ENCODE assay signal across 8 mouse cellular contexts in genomic region chr11:117969100-117969944, GRCm38 (mm10). TPM values are rescaled to one million over a fixed set of nuclear protein-coding genes. Genes with fewer than 3 reads are reported as not detected.
DNase-seq lines count a peak whose midpoint lies in the region; ATAC-seq and TF ChIP-seq lines count a peak whose summit lies in the region.

No protein-coding gene starts in this region.

- no peak for TF ChIP-seq CTCF in cerebellum, adult 2 months (IDR thresholded peaks at IDR 0.05; ENCODE audit: borderline replicate concordance, insufficient read depth, low read depth, low read length)
- no peak for TF ChIP-seq CTCF in forebrain, postnatal 0 days (IDR thresholded peaks at IDR 0.05; ENCODE audit: low read depth)
- TF ChIP-seq CTCF in lung, embryonic 14.5 days (IDR thresholded peaks at IDR 0.05; ENCODE audit: low read depth), result no peak
- no peak for TF ChIP-seq CTCF in olfactory bulb, adult 2 months (IDR thresholded peaks at IDR 0.05; ENCODE audit: insufficient read depth, low read depth, low read length)

- peak; percentile 84 for DNase-seq in MEL-GATA-1-ER (ENCODE audit: extremely low read depth, low read depth)
- DNase-seq in cerebellum, adult 2 months, result peak; percentile 65 to 73
- peak; percentile 90 for DNase-seq in forebrain, postnatal 0 days
- peak; percentile 98 for DNase-seq in heart, postnatal 4 days
- peak; percentile 82 to 86 for DNase-seq in layer of hippocampus, adult 8-10 months (ENCODE audit: low spot score in 2 of 2)
- peak; percentile 98 for DNase-seq in lung, embryonic 14.5 days
- peak; percentile 72 to 76 for DNase-seq in thymus, postnatal 10 days (ENCODE audit: low spot score in 2 of 2)

- H3K9me3 ChIP-seq in forebrain, postnatal 0 days (ENCODE audit: low read length), result no peaks in the 10 kb centered on the region
- no peaks in the 10 kb centered on the region for H3K9me3 ChIP-seq in lung, embryonic 14.5 days (ENCODE audit: low read depth, low read length)

- no peaks in the 10 kb centered on the region for H3K27me3 ChIP-seq in cerebellum, adult 2 months (ENCODE audit: control insufficient read depth, insufficient read depth, low read length)
- no peaks in the 10 kb centered on the region for H3K27me3 ChIP-seq in forebrain, postnatal 0 days (ENCODE audit: insufficient read depth, low read length)
- 0 out of 2 replicates have a peak, but pooled peaks cover 12% of the 10 kb centered on the region for H3K27me3 ChIP-seq in lung, embryonic 14.5 days (ENCODE audit: insufficient read depth, low read length)

- TF ChIP-seq POLR2A in cerebellum, adult 2 months (IDR thresholded peaks at IDR 0.05; ENCODE audit: borderline replicate concordance, insufficient read depth, low read length), result no peak
- TF ChIP-seq POLR2A in olfactory bulb, adult 2 months (IDR thresholded peaks at IDR 0.05; ENCODE audit: insufficient read depth, low read depth, low read length), result 0 out of 2 replicates have a peak, but pooled peaks have one; percentile 20

- peak overlapping the region; percentile 51 for H3K4me3 ChIP-seq in cerebellum, adult 2 months (replicated peaks; ENCODE audit: insufficient read depth, low read depth, low read length)
- H3K4me3 ChIP-seq in forebrain, postnatal 0 days (ENCODE audit: low read depth, low read length), result peak overlapping the region; percentile 62
- peak overlapping the region; percentile 73 for H3K4me3 ChIP-seq in lung, embryonic 14.5 days (ENCODE audit: low read depth, low read length)
- H3K4me3 ChIP-seq in olfactory bulb, adult 2 months (ENCODE audit: insufficient read depth, low read depth, low read length), result peak overlapping the region; percentile 56

- peaks cover 16% of the 10 kb centered on the region for H3K4me1 ChIP-seq in cerebellum, adult 2 months (ENCODE audit: control insufficient read depth, insufficient read depth, low read length)
- peaks cover 17% of the 10 kb centered on the region for H3K4me1 ChIP-seq in forebrain, postnatal 0 days (ENCODE audit: insufficient read depth)
- peaks cover 29% of the 10 kb centered on the region for H3K4me1 ChIP-seq in lung, embryonic 14.5 days (ENCODE audit: insufficient read depth)
- H3K4me1 ChIP-seq in olfactory bulb, adult 2 months (ENCODE audit: control insufficient read depth, insufficient read depth, low read length), result peaks cover 43% of the 10 kb centered on the region

- ATAC-seq in forebrain, postnatal 0 days, result peak; percentile 89
- ATAC-seq in lung, embryonic 14.5 days (ENCODE audit: insufficient read depth), result peak; percentile 96

- H3K4me2 ChIP-seq in forebrain, postnatal 0 days (ENCODE audit: low read depth), result peak overlapping the region; percentile 95
- peak overlapping the region; percentile 99 for H3K4me2 ChIP-seq in lung, embryonic 14.5 days

- no peak overlapping the region for H3K27ac ChIP-seq in cerebellum, adult 2 months (ENCODE audit: insufficient read depth, low read length)
- H3K27ac ChIP-seq in forebrain, postnatal 0 days (ENCODE audit: low read depth, low read length), result peak overlapping the region; percentile 72
- peak overlapping the region; percentile 97 for H3K27ac ChIP-seq in lung, embryonic 14.5 days (ENCODE audit: low read depth)
- H3K27ac ChIP-seq in olfactory bulb, adult 2 months (ENCODE audit: insufficient read depth, low read depth, low read length), result no peak overlapping the region

- no peaks in the 10 kb centered on the region for H3K36me3 ChIP-seq in forebrain, postnatal 0 days (ENCODE audit: insufficient read depth)
- H3K36me3 ChIP-seq in lung, embryonic 14.5 days (ENCODE audit: insufficient read depth), result peaks cover 13% of the 10 kb centered on the region

- peak overlapping the region; percentile 76 for H3K9ac ChIP-seq in forebrain, postnatal 0 days
- peak overlapping the region; percentile 81 for H3K9ac ChIP-seq in lung, embryonic 14.5 days

- WGBS in cerebellum, adult 2 months, result under 1% methylated on average over 62 of the region's 65 CpGs
- 6% methylated on average over 55 of the region's 65 CpGs for WGBS in forebrain, postnatal 0 days
- WGBS in lung, embryonic 14.5 days, result under 1% methylated on average over 63 of the region's 65 CpGs
- under 1% methylated on average over 65 of the region's 65 CpGs for WGBS in olfactory bulb, adult 2 months

RNA-seq across cellular contexts. Expression of gene Socs3, which starts 0.5 kb away (rescaled TPM):
- polyA plus RNA-seq in cerebellum, adult 2 months (2012; rRNA removed), result 1.6 and 2.1 TPM in 2 replicates
- total RNA-seq in forebrain, postnatal 0 days (2014; rRNA removed), result 7.8 and 11.0 TPM in 2 replicates
- 6.5 and 8.4 TPM in 2 replicates for polyA plus RNA-seq in forebrain, postnatal 0 days (2015; fragmentation: Nextera tagmentation; extraction: Ambion mirVana)
- total RNA-seq in heart, postnatal 4 days (2021), result 1 to 10 TPM; 5.5 TPM
- total RNA-seq in layer of hippocampus, adult 8-10 months (2022), result 1 to 10 TPM in 3 of 4 experiments, under 1 TPM in 1; 0.81 to 7.9 (median 3.3) TPM
- 5.4 and 6.4 TPM in 2 replicates for polyA plus RNA-seq in lung, embryonic 14.5 days (2014; fragmentation: Nextera tagmentation; extraction: Ambion mirVana)
- not detected in 2 replicates for polyA plus RNA-seq in olfactory bulb, adult 2 months (2012; ENCODE audit: insufficient read depth, insufficient read length, low replicate concordance, missing spikeins)

RNA-seq across cellular contexts. Expression of gene Pgs1, which starts 16.8 kb away (rescaled TPM):
- 70.5 and 76.5 TPM in 2 replicates for polyA plus RNA-seq in cerebellum, adult 2 months (2012; rRNA removed)
- total RNA-seq in forebrain, postnatal 0 days (2014; rRNA removed), result 55.7 and 63.0 TPM in 2 replicates
- polyA plus RNA-seq in forebrain, postnatal 0 days (2015; fragmentation: Nextera tagmentation; extraction: Ambion mirVana), result 47.7 and 54.4 TPM in 2 replicates
- total RNA-seq in heart, postnatal 4 days (2021), result 10 to 100 TPM; 25.0 to 26.2 TPM
- total RNA-seq in layer of hippocampus, adult 8-10 months (2022), result 10 to 100 TPM; 71.3 to 80.4 (median 78.8) TPM
- 35.8 and 40.8 TPM in 2 replicates for polyA plus RNA-seq in lung, embryonic 14.5 days (2014; fragmentation: Nextera tagmentation; extraction: Ambion mirVana)
- polyA plus RNA-seq in olfactory bulb, adult 2 months (2012; ENCODE audit: insufficient read depth, insufficient read length, low replicate concordance, missing spikeins), result not detected in 2 replicates

Comparison
In these comparisons a context has a peak if more than half of its experiments do, and no peak if none do; other contexts are left out.
1. H3K27ac ChIP-seq: peak in forebrain, postnatal 0 days (single experiment) and lung, embryonic 14.5 days (single experiment); none in cerebellum, adult 2 months (single experiment) and olfactory bulb, adult 2 months (single experiment).
2. Peak in every context shown above with its lines, with median percentiles within 50 percentile points of each other: DNase-seq and H3K4me3 ChIP-seq.